In the genomic region with DNA sequence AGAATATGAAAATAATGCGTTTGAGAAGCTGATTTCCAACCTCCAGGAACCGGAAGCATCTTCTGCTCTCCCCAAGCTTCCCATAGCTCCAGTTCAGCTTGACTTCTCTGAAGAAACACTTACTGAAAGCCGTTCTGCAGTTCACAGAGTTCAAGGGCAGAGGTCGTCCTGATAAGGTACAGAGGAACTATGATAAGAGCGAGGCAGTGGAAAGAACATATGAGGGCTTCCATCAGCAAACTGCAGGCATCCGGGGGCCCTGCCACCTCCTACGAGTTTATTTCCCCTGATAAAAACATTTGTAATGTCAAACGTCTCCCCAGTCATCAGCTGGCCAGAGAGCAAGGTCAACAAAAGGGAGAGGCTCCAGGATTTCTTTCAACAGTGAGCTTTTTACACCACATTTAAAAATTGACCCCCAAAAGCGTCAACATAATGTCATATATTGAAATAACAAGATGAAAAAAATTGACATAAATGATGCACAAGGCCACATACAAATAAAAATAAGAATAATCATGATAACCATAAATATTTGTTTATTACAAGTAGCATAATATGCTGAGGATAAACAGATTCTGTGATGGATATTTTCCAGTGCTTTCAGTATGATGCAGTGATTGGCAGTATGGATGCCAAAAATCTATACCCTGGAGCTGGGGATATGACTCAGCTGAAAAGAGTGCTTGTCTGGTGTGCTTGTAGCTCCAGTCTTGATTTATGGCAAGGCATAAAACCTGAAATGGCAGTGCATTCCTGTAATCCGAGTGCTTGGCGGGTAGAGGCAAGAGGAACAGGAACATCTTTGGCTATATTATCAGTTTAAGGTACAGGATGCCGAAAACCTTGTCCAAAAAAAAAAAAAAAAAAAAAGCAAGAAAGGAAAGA, we compare ENCODE assay signal across 13 mouse cellular contexts. TPM values are rescaled to one million over a fixed set of nuclear protein-coding genes. Genes with fewer than 3 reads are reported as not detected.
A peak's percentile ranks its signal among the peaks of the same experiment; 100 is the strongest.
DNase-seq lines count a peak whose midpoint lies in the region; ATAC-seq and TF ChIP-seq lines count a peak whose summit lies in the region.
"Had no signal": no experiment of that assay in that cellular context is flagged by ENCODE, and none has a peak within 500 bp of the region (broad histone marks: within the 10 kb centered on the region; RNA-seq: fewer than 3 reads in every experiment).

No protein-coding gene starts in this region.

- peak in 1 of 2 experiments; percentile 28 for DNase-seq in heart, adult 2 months
- DNase-seq in heart, postnatal 36 days: no peak
- DNase-seq in heart, postnatal 10 days: peak; percentile 8 to 9
- no peak for DNase-seq in forebrain, embryonic 10.5 days (ENCODE audit: extremely low spot score, low spot score)
- DNase-seq: cerebellum, adult 11 months; gastrocnemius, postnatal 25 days; left cerebral cortex, postnatal 4 days; lung, postnatal 14 days; thymus, adult 18-20 months had no signal

- ATAC-seq in common myeloid progenitor, adult 5-6 weeks (replicated peaks; ENCODE audit: low read depth, poor library complexity, severe bottlenecking): peak; percentile 38
- peak; percentile 29; the same call in 1 of the 2 replicates for ATAC-seq in stomach, embryonic 16.5 days (ENCODE audit: insufficient read depth, low FRiP score)
- ATAC-seq in midbrain, embryonic 13.5 days: no peak

- intact Hi-C loops in heart, adult 2 months (cut with DNase I): no loop called here
- intact Hi-C loops in heart, postnatal 36 days (cut with DNase I): no loop called here
- intact Hi-C loops in heart, postnatal 10 days (cut with DNase I): loop anchor here (5.0 kb wide), 1 partner anchor 43 kb away; no protein-coding TSS in a partner anchor

- H3K36me3 ChIP-seq in heart, adult 2 months (ENCODE audit: control insufficient read depth, insufficient read depth, low read length): no peaks in the 10 kb centered on the region
- H3K36me3 ChIP-seq in stomach, embryonic 16.5 days (ENCODE audit: control insufficient read depth, insufficient read depth, low read length): no peaks in the 10 kb centered on the region
- no peaks in the 10 kb centered on the region for H3K36me3 ChIP-seq in forebrain, embryonic 10.5 days (replicated peaks)
- H3K36me3 ChIP-seq in midbrain, embryonic 13.5 days: no peaks in the 10 kb centered on the region
- H3K36me3 ChIP-seq: forebrain, embryonic 12.5 days had no signal

- H3K9ac ChIP-seq in heart, adult 2 months (ENCODE audit: low read depth, low read length): no peak overlapping the region
- H3K9ac ChIP-seq in stomach, embryonic 16.5 days (ENCODE audit: low read length): no peak overlapping the region
- H3K9ac ChIP-seq in midbrain, embryonic 13.5 days (replicated peaks): no peak overlapping the region
- H3K9ac ChIP-seq: forebrain, embryonic 12.5 days had no signal

- WGBS in heart, adult 2 months: 28% methylated on average over 12 of the region's 12 CpGs
- 32% methylated on average over 12 of the region's 12 CpGs for WGBS in stomach, embryonic 16.5 days
- WGBS in forebrain, embryonic 10.5 days: 82% methylated on average over 12 of the region's 12 CpGs
- 86% methylated on average over 12 of the region's 12 CpGs for WGBS in midbrain, embryonic 13.5 days

- peak; percentile 46; the same call in 1 of the 2 replicates for TF ChIP-seq POLR2A in heart, adult 2 months (IDR thresholded peaks at IDR 0.05; ENCODE audit: insufficient read depth, low read depth, low read length)

- H3K79me2 ChIP-seq in heart, adult 2 months (replicated peaks; ENCODE audit: control insufficient read depth, insufficient read depth, low read length): no peaks in the 10 kb centered on the region

- peaks cover 3% of the 10 kb centered on the region for H3K4me1 ChIP-seq in heart, adult 2 months (ENCODE audit: control insufficient read depth, insufficient read depth, low read length)
- no peaks in the 10 kb centered on the region for H3K4me1 ChIP-seq in stomach, embryonic 16.5 days (ENCODE audit: control insufficient read depth, insufficient read depth, low read length)
- H3K4me1 ChIP-seq in forebrain, embryonic 10.5 days: peaks cover 26% of the 10 kb centered on the region
- 0 out of 2 replicates have a peak, but pooled peaks cover 2% of the 10 kb centered on the region for H3K4me1 ChIP-seq in midbrain, embryonic 13.5 days (replicated peaks)

- no peak overlapping the region for H3K4me2 ChIP-seq in stomach, embryonic 16.5 days (ENCODE audit: low read depth, low read length)
- no peak overlapping the region for H3K4me2 ChIP-seq in midbrain, embryonic 13.5 days (replicated peaks)
- H3K4me2 ChIP-seq: forebrain, embryonic 12.5 days had no signal

- H3K9me3 ChIP-seq in stomach, embryonic 16.5 days (replicated peaks; ENCODE audit: control insufficient read depth, low read length): no peaks in the 10 kb centered on the region
- no peaks in the 10 kb centered on the region for H3K9me3 ChIP-seq in forebrain, embryonic 10.5 days
- H3K9me3 ChIP-seq in midbrain, embryonic 13.5 days: no peaks in the 10 kb centered on the region
- H3K9me3 ChIP-seq: forebrain, embryonic 12.5 days had no signal

- H3K27me3 ChIP-seq in heart, adult 2 months (ENCODE audit: control insufficient read depth, insufficient read depth, low read length): no peaks in the 10 kb centered on the region
- no peaks in the 10 kb centered on the region for H3K27me3 ChIP-seq in stomach, embryonic 16.5 days (ENCODE audit: control insufficient read depth, insufficient read depth, low read length)
- no peaks in the 10 kb centered on the region for H3K27me3 ChIP-seq in forebrain, embryonic 10.5 days (ENCODE audit: poor library complexity, severe bottlenecking)
- H3K27me3 ChIP-seq in midbrain, embryonic 13.5 days: no peaks in the 10 kb centered on the region
- H3K27me3 ChIP-seq: forebrain, embryonic 12.5 days had no signal

- H3K4me3 ChIP-seq in heart, adult 2 months: no peak overlapping the region
- H3K4me3 ChIP-seq in stomach, embryonic 16.5 days (replicated peaks; ENCODE audit: low read length): no peak overlapping the region
- no peak overlapping the region for H3K4me3 ChIP-seq in forebrain, embryonic 10.5 days
- no peak overlapping the region for H3K4me3 ChIP-seq in midbrain, embryonic 13.5 days (replicated peaks)
- H3K4me3 ChIP-seq: forebrain, embryonic 12.5 days had no signal

- H3K27ac ChIP-seq in heart, adult 2 months: no peak overlapping the region
- H3K27ac ChIP-seq in stomach, embryonic 16.5 days (ENCODE audit: low read length): no peak overlapping the region
- H3K27ac ChIP-seq in forebrain, embryonic 10.5 days: no peak overlapping the region
- no peak overlapping the region for H3K27ac ChIP-seq in midbrain, embryonic 13.5 days
- H3K27ac ChIP-seq: forebrain, embryonic 12.5 days had no signal

- peak; percentile 90 for TF ChIP-seq EP300 in heart, adult 2 months (IDR thresholded peaks at IDR 0.05; ENCODE audit: insufficient read depth, low read depth, low read length)

- TF ChIP-seq CTCF in heart, adult 2 months (IDR thresholded peaks at IDR 0.05): no peak

RNA-seq across cellular contexts. Expression of gene Ankrd66, which starts 11.3 kb away (rescaled TPM):
- not detected for total RNA-seq in heart, adult 2 months (2021)
- 0.25 TPM in 1 of 2 replicates, not detected in the other for polyA plus RNA-seq in heart, adult 2 months (2012; rRNA removed)
- total RNA-seq in heart, postnatal 36 days (2021): not detected
- not detected in 2 replicates for total RNA-seq in common myeloid progenitor, adult 5-6 weeks (2017)
- not detected for total RNA-seq in heart, postnatal 10 days (2021)
- polyA plus RNA-seq in stomach, embryonic 16.5 days (2015; fragmentation: Nextera tagmentation; extraction: Ambion mirVana): not detected in 2 replicates
- 0.25 and 0.31 TPM in 2 replicates for polyA plus RNA-seq in forebrain, embryonic 10.5 days (2016; fragmentation: Nextera tagmentation; extraction: Ambion mirVana)
- 0.20 TPM in 1 of 2 replicates, not detected in the other for polyA plus RNA-seq in midbrain, embryonic 13.5 days (2015; fragmentation: Nextera tagmentation; extraction: Ambion mirVana)
- total RNA-seq: gastrocnemius, postnatal 25 days had no signal
- polyA plus RNA-seq: forebrain, embryonic 12.5 days had no signal

RNA-seq across cellular contexts. Expression of gene Pla2g7, which starts 13.1 kb away (rescaled TPM):
- 1 to 10 TPM; 5.8 to 6.2 TPM for total RNA-seq in heart, adult 2 months (2021)
- 3.5 and 5.3 TPM in 2 replicates for polyA plus RNA-seq in heart, adult 2 months (2012; rRNA removed)
- 1 to 10 TPM; 6.9 to 9.9 TPM for total RNA-seq in heart, postnatal 36 days (2021)
- 0.46 TPM in 1 of 2 replicates, not detected in the other for total RNA-seq in common myeloid progenitor, adult 5-6 weeks (2017)
- total RNA-seq in heart, postnatal 10 days (2021): 1 to 10 TPM; 2.9 to 9.4 TPM
- 9.8 and 12.5 TPM in 2 replicates for polyA plus RNA-seq in stomach, embryonic 16.5 days (2015; fragmentation: Nextera tagmentation; extraction: Ambion mirVana)
- 2.6 and 3.8 TPM in 2 replicates for polyA plus RNA-seq in forebrain, embryonic 10.5 days (2016; fragmentation: Nextera tagmentation; extraction: Ambion mirVana)
- polyA plus RNA-seq in midbrain, embryonic 13.5 days (2015; fragmentation: Nextera tagmentation; extraction: Ambion mirVana): 7.3 and 8.2 TPM in 2 replicates

RNA-seq across cellular contexts. Expression of gene Mep1a, which starts 52.1 kb away (rescaled TPM):
- not detected for total RNA-seq in heart, adult 2 months (2021)
- polyA plus RNA-seq in heart, adult 2 months (2012; rRNA removed): not detected in 2 replicates
- not detected for total RNA-seq in heart, postnatal 36 days (2021)
- not detected in 2 replicates for total RNA-seq in common myeloid progenitor, adult 5-6 weeks (2017)
- total RNA-seq in heart, postnatal 10 days (2021): not detected
- 2.8 and 3.3 TPM in 2 replicates for polyA plus RNA-seq in stomach, embryonic 16.5 days (2015; fragmentation: Nextera tagmentation; extraction: Ambion mirVana)
- polyA plus RNA-seq in forebrain, embryonic 10.5 days (2016; fragmentation: Nextera tagmentation; extraction: Ambion mirVana): not detected in 2 replicates
- polyA plus RNA-seq in midbrain, embryonic 13.5 days (2015; fragmentation: Nextera tagmentation; extraction: Ambion mirVana): 0.07 TPM in 1 of 2 replicates, not detected in the other
- total RNA-seq: gastrocnemius, postnatal 25 days; left cerebral cortex, postnatal 4 days had no signal
- polyA plus RNA-seq: forebrain, embryonic 12.5 days had no signal

Comparison
In these comparisons a context has a peak if more than half of its experiments do, and no peak if none do; other contexts are left out.
1. DNase-seq: peak in heart, postnatal 10 days (2 of 2); none in heart, postnatal 36 days (0 of 2) and forebrain, embryonic 10.5 days (single experiment).